Mouse (Mus musculus): ENCODE results near the gene Tmem217. TPM values are rescaled to one million over a fixed set of nuclear protein-coding genes. Genes with fewer than 3 reads are reported as not detected.

Tmem217 gene
- polyA plus RNA-seq, 1 experiment from 2014 or later: 0.51 TPM

DNA sequence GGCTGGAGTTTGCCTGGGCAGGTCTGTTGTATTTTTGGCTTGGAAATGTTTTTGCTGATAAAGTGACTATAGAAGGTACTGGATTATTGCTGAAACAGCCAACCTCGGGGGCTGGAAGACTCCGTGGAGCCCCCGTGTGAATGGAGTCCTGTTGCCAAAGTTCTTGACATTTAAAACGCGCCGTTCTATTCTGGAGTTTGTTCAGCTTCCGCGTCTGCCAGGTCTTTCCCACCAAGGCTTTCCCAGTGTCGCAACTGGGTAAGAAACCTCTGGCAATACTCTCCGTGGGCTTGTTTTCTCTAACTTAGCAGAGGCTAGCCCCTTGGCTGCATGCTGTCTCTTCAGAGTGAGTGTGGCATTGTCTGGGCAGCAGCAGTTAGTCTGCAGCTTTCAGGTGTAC, 4.3 kb upstream of the Tmem217 start:
- H3K27me3 ChIP-seq (ENCODE audit: control insufficient read depth, insufficient read depth, low read length): no peaks in the 10 kb centered on the region
- no peak for ATAC-seq (ENCODE audit: low FRiP score)
- H3K27ac ChIP-seq (ENCODE audit: low read depth, low read length): no peak overlapping the region
- no peak overlapping the region for H3K4me3 ChIP-seq (ENCODE audit: low read depth, low read length)
- no peak overlapping the region for H3K9ac ChIP-seq (ENCODE audit: low read length)
- H3K9me3 ChIP-seq (ENCODE audit: control insufficient read depth, low read length): no peaks in the 10 kb centered on the region
- WGBS: 95% methylated on average over 10 of the region's 10 CpGs
- no peak for DNase-seq (ENCODE audit: low spot score, missing footprints)
- no peaks in the 10 kb centered on the region for H3K4me1 ChIP-seq (ENCODE audit: control insufficient read depth, insufficient read depth, low read length)
- H3K36me3 ChIP-seq (ENCODE audit: control insufficient read depth, insufficient read depth, low read length): no peaks in the 10 kb centered on the region; the same call in 1 of the 2 replicates
- no peak overlapping the region for H3K4me2 ChIP-seq

DNA sequence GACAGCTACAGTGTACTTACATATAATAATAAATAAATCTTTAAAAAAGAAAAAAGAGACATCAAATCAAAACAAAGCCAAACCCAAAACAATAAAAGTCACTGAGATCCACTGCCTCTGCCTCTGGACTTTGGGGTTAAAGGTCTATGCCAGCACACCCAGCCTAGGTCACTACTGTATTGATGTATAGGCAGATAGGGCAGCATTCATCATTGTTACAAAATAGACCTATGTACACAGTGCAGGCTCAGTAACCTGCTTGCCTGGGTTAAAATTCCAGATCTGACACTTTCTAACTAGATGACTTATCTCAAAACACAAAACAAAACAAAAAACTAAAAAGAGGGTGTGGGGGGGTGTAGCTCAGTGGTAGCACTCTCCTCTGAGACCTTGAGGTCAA, 2.0 kb upstream of the Tmem217 start:
- Histone ChIP-seq H3K36me3 (ENCODE audit: control insufficient read depth, insufficient read depth, low read length) (no peaks in the 10 kb centered on the region), H3K27me3 (ENCODE audit: control insufficient read depth, insufficient read depth, low read length) (no peaks in the 10 kb centered on the region), H3K4me1 (ENCODE audit: control insufficient read depth, insufficient read depth, low read length) (peaks cover 11% of the 10 kb centered on the region), H3K27ac (ENCODE audit: low read depth, low read length) (no peak overlapping the region), H3K9me3 (ENCODE audit: control insufficient read depth, low read length) (no peaks in the 10 kb centered on the region), H3K4me2 (no peak overlapping the region), H3K9ac (ENCODE audit: low read length) (no peak overlapping the region), H3K4me3 (ENCODE audit: low read depth, low read length) (no peak overlapping the region)
- ATAC-seq (ENCODE audit: low FRiP score) (no peak), DNase-seq (ENCODE audit: low spot score, missing footprints) (no peak)

DNA sequence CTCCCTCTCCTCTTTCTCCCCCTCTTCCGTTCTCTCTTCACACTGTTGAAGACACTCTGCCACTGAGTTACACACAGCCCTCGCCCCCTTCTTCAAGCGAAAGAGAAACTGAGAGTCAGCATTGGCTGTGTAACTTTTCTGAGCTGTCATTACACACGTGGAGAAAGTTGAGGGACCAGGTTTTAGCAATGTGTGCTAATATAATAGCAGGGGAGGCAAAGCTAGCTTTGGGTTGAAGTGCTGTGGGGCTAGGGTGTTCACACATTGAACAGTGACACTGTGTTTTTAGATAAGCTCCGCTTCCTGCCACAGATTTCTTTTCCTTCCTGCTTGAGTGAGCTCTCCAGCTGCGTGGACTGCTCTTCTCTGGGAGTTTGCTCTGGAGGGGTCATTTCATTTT, 1.2 kb downstream of the Tmem217 start:
- Histone ChIP-seq H3K9me3 (ENCODE audit: control insufficient read depth, low read length) (no peaks in the 10 kb centered on the region), H3K27me3 (ENCODE audit: control insufficient read depth, insufficient read depth, low read length) (no peaks in the 10 kb centered on the region), H3K4me3 (ENCODE audit: low read depth, low read length) (no peak overlapping the region), H3K4me2 (no peak overlapping the region), H3K4me1 (ENCODE audit: control insufficient read depth, insufficient read depth, low read length) (peaks cover 11% of the 10 kb centered on the region), H3K36me3 (ENCODE audit: control insufficient read depth, insufficient read depth, low read length) (no peaks in the 10 kb centered on the region), H3K9ac (ENCODE audit: low read length) (no peak overlapping the region), H3K27ac (ENCODE audit: low read depth, low read length) (no peak overlapping the region)
- WGBS: 74% methylated on average over 6 of the region's 6 CpGs
- ATAC-seq (ENCODE audit: low FRiP score) (no peak), DNase-seq (ENCODE audit: low spot score, missing footprints) (no peak)

DNA sequence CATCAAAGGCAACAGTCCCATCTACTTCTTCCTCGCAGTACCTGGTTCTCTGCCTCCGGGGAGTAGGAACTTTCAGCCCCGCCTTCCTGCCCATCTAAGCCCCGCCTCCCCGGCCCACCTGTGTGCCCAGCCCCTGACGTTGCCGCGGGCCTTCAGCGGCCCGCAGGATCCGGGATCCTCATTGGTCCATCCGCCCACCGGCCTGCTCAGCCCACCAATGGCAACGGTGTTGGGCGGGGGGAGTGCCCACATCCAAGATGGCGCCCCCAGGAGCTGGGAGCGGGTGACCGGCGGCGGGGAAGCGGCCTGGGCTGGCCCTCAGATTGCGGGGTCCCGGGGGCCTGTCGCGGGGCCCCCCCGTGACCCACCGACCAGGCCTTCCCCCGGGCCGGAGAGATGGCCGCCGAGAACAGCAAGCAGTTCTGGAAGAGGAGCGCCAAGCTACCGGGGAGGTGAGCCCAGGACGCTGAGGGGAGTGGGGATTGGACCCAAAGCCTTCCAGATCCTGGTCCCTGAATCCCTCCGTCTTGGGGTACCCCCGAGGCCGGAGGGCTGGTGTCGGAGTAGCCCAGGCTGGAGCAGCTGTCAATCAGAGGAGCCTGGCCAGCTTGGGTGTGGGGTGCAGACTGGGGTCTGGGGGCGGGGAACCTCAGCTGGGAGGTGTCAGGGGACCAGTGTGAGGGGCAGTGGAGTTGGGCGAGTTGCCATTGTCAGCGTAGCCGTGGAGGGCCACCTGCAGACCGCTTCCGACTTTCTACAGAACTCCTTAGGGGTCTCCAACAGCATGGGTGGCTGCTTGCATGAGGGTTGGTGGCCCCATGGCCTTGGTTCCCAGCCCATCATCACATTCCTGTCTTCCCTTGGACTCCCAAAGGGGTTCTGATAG, 2.4 kb downstream of the Tmem217 start, which contains the start of the genes Gm17657 and Tbc1d22b:
Gm17657 (minus strand) TSS at position 96 of the 886 bp plus-strand sequence.
Tbc1d22b (plus strand) TSS at position 243 of the 886 bp plus-strand sequence.
- Histone ChIP-seq H3K4me3 (ENCODE audit: low read depth, low read length) (peak within 1 kb of the TSS; percentile 93), H3K4me2 (peak within 1 kb of the TSS; percentile 95), H3K9ac (ENCODE audit: low read length) (peak within 1 kb of the TSS; percentile 96), H3K27me3 (ENCODE audit: control insufficient read depth, insufficient read depth, low read length) (no peaks in the 10 kb centered on the region), H3K9me3 (ENCODE audit: control insufficient read depth, low read length) (no peaks in the 10 kb centered on the region), H3K27ac (ENCODE audit: low read depth, low read length) (no peak within 1 kb of the TSS), H3K36me3 (ENCODE audit: control insufficient read depth, insufficient read depth, low read length) (no peaks in the 10 kb centered on the region), H3K4me1 (ENCODE audit: control insufficient read depth, insufficient read depth, low read length) (peaks cover 11% of the 10 kb centered on the region)
- ATAC-seq (ENCODE audit: low FRiP score) (peak; percentile 99), DNase-seq (ENCODE audit: low spot score, missing footprints) (peak; percentile 96)
- WGBS: under 1% methylated on average over 42 of the region's 44 CpGs

DNA sequence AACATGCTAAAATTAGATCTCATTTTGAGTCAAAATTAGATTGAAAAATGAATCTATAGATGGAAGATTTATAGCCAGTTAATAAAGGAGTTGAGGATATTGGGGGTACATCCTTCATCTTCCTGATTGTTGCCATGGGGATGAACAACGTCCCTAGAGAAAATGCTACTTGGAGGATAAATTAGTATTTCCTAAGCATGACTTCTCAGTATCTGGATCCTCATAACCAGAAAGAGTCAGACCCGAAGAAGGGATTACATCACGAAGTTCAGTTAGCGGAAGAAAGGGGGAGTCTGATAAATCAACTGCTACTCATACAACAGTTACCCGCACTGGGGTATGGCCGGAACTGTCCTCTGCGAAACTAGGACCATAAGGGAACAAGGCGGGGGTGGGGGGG, 3.2 kb downstream of the Tmem217 start:
- DNase-seq (ENCODE audit: low spot score, missing footprints) (no peak), ATAC-seq (ENCODE audit: low FRiP score) (peak; percentile 49; the same call in 1 of the 2 replicates)
- Histone ChIP-seq H3K4me1 (ENCODE audit: control insufficient read depth, insufficient read depth, low read length) (peaks cover 11% of the 10 kb centered on the region), H3K9ac (ENCODE audit: low read length) (no peak overlapping the region), H3K4me2 (no peak overlapping the region), H3K27me3 (ENCODE audit: control insufficient read depth, insufficient read depth, low read length) (no peaks in the 10 kb centered on the region), H3K9me3 (ENCODE audit: control insufficient read depth, low read length) (no peaks in the 10 kb centered on the region), H3K4me3 (ENCODE audit: low read depth, low read length) (no peak overlapping the region), H3K36me3 (ENCODE audit: control insufficient read depth, insufficient read depth, low read length) (no peaks in the 10 kb centered on the region), H3K27ac (ENCODE audit: low read depth, low read length) (no peak overlapping the region)
- 59% methylated on average over 8 of the region's 8 CpGs for WGBS

DNA sequence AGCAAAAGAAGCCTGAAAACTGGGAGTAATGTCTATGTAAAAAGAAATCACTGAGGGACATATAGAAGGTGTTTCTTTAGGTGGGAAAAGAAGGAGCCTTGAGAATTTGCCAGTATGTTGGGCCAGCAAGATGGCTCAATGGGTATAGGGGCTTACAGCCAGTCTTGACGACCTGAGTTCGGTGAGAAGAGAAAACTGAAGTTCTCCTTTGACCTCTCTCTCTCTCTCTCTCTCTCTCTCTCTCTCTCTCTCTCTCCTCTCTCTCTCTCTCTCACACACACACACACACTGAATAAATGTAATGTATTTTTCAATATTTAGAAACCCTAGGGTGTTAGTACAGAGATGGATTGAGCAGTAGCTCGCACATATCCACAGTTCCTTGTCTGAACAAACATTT, 3.7 kb downstream of the Tmem217 start:
- no peak overlapping the region for H3K4me2 ChIP-seq
- H3K36me3 ChIP-seq (ENCODE audit: control insufficient read depth, insufficient read depth, low read length): no peaks in the 10 kb centered on the region
- ATAC-seq (ENCODE audit: low FRiP score) (no peak), DNase-seq (ENCODE audit: low spot score, missing footprints) (no peak)
- WGBS: 60% methylated on average over 3 of the region's 3 CpGs
- H3K27me3 ChIP-seq (ENCODE audit: control insufficient read depth, insufficient read depth, low read length): no peaks in the 10 kb centered on the region
- peaks cover 11% of the 10 kb centered on the region for H3K4me1 ChIP-seq (ENCODE audit: control insufficient read depth, insufficient read depth, low read length)
- no peak overlapping the region for H3K27ac ChIP-seq (ENCODE audit: low read depth, low read length)
- no peak overlapping the region for H3K9ac ChIP-seq (ENCODE audit: low read length)
- H3K4me3 ChIP-seq (ENCODE audit: low read depth, low read length): no peak overlapping the region
- no peaks in the 10 kb centered on the region for H3K9me3 ChIP-seq (ENCODE audit: control insufficient read depth, low read length)

DNA sequence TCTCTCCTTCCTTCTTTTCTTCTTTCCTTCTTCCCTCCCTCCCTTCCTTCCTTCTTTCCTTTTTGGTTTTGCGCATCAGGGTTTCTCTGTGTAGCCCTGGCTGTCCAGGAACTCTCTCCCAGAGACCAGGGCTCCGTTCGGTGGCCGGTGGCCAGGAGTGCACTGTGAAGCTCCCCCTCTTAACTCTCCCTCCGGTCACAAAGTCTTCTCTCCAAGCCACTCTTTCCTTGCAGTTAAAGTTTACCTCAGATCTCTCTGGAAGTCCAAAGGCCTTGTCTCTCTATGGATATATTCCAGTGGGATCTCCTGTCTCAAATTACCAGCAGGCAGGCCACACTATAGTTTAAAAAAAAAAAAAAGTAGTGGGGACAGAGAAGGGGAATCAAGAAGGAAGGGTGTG, 6.9 kb downstream of the Tmem217 start:
- ATAC-seq (ENCODE audit: low FRiP score) (no peak), DNase-seq (ENCODE audit: low spot score, missing footprints) (no peak)
- no peaks in the 10 kb centered on the region for H3K9me3 ChIP-seq (ENCODE audit: control insufficient read depth, low read length)
- no peak overlapping the region for H3K4me3 ChIP-seq (ENCODE audit: low read depth, low read length)
- no peaks in the 10 kb centered on the region for H3K27me3 ChIP-seq (ENCODE audit: control insufficient read depth, insufficient read depth, low read length)
- H3K4me2 ChIP-seq: no peak overlapping the region
- no peak overlapping the region for H3K9ac ChIP-seq (ENCODE audit: low read length)
- H3K4me1 ChIP-seq (ENCODE audit: control insufficient read depth, insufficient read depth, low read length): peaks cover 3% of the 10 kb centered on the region
- no peaks in the 10 kb centered on the region for H3K36me3 ChIP-seq (ENCODE audit: control insufficient read depth, insufficient read depth, low read length)
- WGBS: 94% methylated on average over 5 of the region's 5 CpGs
- H3K27ac ChIP-seq (ENCODE audit: low read depth, low read length): no peak overlapping the region

DNA sequence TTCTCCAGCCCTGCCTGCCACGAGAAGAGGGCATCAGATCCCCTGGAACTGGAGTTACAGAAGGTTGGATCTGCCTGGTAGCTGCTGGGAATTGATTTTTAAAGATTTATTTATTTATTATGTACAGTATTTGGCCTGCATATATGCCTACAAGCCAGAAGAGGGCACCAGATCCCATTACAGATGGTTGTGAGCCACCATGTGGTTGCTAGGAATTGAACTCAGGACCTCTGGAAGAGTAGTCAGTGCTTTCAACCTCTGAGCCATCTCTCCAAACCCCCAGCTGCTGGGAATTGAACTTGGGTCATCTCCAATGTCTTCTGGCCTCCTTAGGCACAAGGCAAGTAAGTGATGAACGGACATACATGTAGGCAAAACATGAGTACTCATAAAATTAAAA, 8.1 kb downstream of the Tmem217 start:
- Histone ChIP-seq H3K9ac (ENCODE audit: low read length) (no peak overlapping the region), H3K4me1 (ENCODE audit: control insufficient read depth, insufficient read depth, low read length) (no peaks in the 10 kb centered on the region), H3K36me3 (ENCODE audit: control insufficient read depth, insufficient read depth, low read length) (no peaks in the 10 kb centered on the region), H3K27me3 (ENCODE audit: control insufficient read depth, insufficient read depth, low read length) (no peaks in the 10 kb centered on the region), H3K9me3 (ENCODE audit: control insufficient read depth, low read length) (no peaks in the 10 kb centered on the region), H3K27ac (ENCODE audit: low read depth, low read length) (no peak overlapping the region), H3K4me2 (no peak overlapping the region), H3K4me3 (ENCODE audit: low read depth, low read length) (no peak overlapping the region)
- ATAC-seq (ENCODE audit: low FRiP score): no peak
- 69% methylated on average over 2 of the region's 2 CpGs for WGBS
- DNase-seq (ENCODE audit: low spot score, missing footprints): no peak

DNA sequence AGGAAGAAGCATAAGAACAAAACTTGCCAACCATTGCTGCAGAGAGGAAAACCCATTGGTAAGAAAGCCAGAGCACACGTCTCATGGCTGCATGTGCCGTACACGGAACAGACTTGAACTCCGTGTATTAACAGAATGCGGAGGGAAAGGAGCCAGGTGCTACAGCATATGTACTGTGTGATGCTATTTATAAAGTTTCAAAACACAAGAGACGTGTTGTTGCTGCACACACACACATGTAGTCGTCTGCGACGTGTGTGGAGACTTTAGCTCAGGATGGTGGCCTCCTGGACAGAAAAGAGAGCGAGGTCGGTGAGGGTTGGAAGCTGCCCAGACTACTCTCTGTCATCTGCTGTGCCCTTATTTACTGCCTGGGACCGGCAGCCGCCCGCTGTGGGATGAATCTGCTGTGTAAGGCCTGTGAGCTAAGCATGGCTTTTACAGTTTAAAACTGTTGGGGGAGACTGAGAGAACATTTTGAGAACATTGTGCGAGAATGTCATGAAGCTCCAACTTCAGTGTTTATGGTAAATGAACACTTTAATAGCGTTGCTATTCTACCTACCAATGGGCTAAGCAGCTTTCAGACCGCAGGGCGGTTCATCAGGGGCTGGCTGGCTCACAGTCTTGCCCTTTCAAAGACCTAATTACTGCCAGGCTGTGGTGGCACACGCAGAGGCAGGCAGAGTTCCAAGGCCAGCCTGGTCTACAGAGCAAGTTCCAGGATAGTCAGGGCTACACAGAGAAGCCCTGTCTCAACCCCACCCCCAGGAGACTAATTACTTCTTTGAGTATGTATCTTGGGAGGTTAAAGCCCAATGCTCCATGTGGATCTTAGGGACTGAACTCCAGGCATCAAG, 9.1 kb downstream of the Tmem217 start:
- no peak for ATAC-seq (ENCODE audit: low FRiP score)
- H3K4me3 ChIP-seq (ENCODE audit: low read depth, low read length): no peak overlapping the region
- H3K4me1 ChIP-seq (ENCODE audit: control insufficient read depth, insufficient read depth, low read length): no peaks in the 10 kb centered on the region
- no peaks in the 10 kb centered on the region for H3K27me3 ChIP-seq (ENCODE audit: control insufficient read depth, insufficient read depth, low read length)
- H3K9ac ChIP-seq (ENCODE audit: low read length): no peak overlapping the region
- no peak overlapping the region for H3K4me2 ChIP-seq
- 89% methylated on average over 19 of the region's 19 CpGs for WGBS
- H3K36me3 ChIP-seq (ENCODE audit: control insufficient read depth, insufficient read depth, low read length): no peaks in the 10 kb centered on the region
- H3K27ac ChIP-seq (ENCODE audit: low read depth, low read length): no peak overlapping the region
- no peak for DNase-seq (ENCODE audit: low spot score, missing footprints)
- no peaks in the 10 kb centered on the region for H3K9me3 ChIP-seq (ENCODE audit: control insufficient read depth, low read length)

All from midbrain, embryonic 11.5 days (tissue).